Mouse (Mus musculus) limb, embryonic 11.5 days (tissue): ENCODE results near the gene Calhm2. TPM values are rescaled to one million over a fixed set of nuclear protein-coding genes. Genes with fewer than 3 reads are reported as not detected.

Experiments used
- ATAC-seq: fragments of 200-750 bp; cut with Nextera tagmentation; 2 replicates; pipeline ENCODE4 v1.8.0; 2017; ENCODE audit warnings: low read depth; ENCODE audit not compliant: insufficient number of reproducible peaks, low FRiP score, low TSS enrichment
- DNase-seq: peaks from one replicate; pipeline ENCODE4 v3.0.0-alpha.2; 2015; ENCODE audit warnings: low spot score
- H3K27ac ChIP-seq: fragments of 300-500 bp; sonication (generic); replicated peaks from 2 replicates; pipeline ENCODE4 v1.5.1; 2014; ENCODE audit warnings: low read depth, mild to moderate bottlenecking, low read length
- H3K27me3 ChIP-seq: fragments of 300-500 bp; sonication (generic); 2 replicates; pipeline ENCODE4 v1.6.1; 2014; ENCODE audit warnings: mild to moderate bottlenecking, low read length, mixed read lengths; ENCODE audit not compliant: control insufficient read depth, insufficient read depth
- H3K36me3 ChIP-seq: fragments of 300-500 bp; sonication (generic); 2 replicates; pipeline ENCODE4 v1.6.1; 2014; ENCODE audit warnings: mild to moderate bottlenecking, low read length, moderate library complexity, mixed read lengths; ENCODE audit not compliant: control insufficient read depth, insufficient read depth
- H3K4me1 ChIP-seq: fragments of 300-500 bp; sonication (generic); 2 replicates; pipeline ENCODE4 v1.6.1; 2014; ENCODE audit warnings: low read length, mixed read lengths; ENCODE audit not compliant: control insufficient read depth, insufficient read depth
- H3K4me2 ChIP-seq: fragments of 300-500 bp; sonication (generic); 2 replicates; pipeline ENCODE4 v1.6.1; 2014; ENCODE audit warnings: low read depth, mild to moderate bottlenecking, moderate library complexity; ENCODE audit not compliant: severe bottlenecking
- H3K4me3 ChIP-seq: fragments of 300-500 bp; sonication (generic); 2 replicates; pipeline ENCODE4 v1.5.1; 2014; ENCODE audit warnings: low read depth, low read length
- H3K9ac ChIP-seq: fragments of 300-500 bp; sonication (generic); 2 replicates; pipeline ENCODE4 v1.6.1; 2014; ENCODE audit warnings: mild to moderate bottlenecking, low read length
- H3K9me3 ChIP-seq: fragments of 300-500 bp; sonication (generic); 2 replicates; pipeline ENCODE4 v1.6.1; 2016; ENCODE audit warnings: low read length; ENCODE audit not compliant: control insufficient read depth
- WGBS: fragments of 180-500 bp; shearing (Covaris S2); extraction: QIAGEN DNeasy Blood & Tissue Kit; methylation state at CpG from one replicate; pipeline ENCODE4 v1.1.7; 2014; 5-methylcytosine and 5-hydroxymethylcytosine counted together
- polyA plus RNA-seq: library from polyadenylated mRNA; unstranded; fragments of >200 nt; fragmentation: Nextera tagmentation; extraction: Ambion mirVana; gene quantifications from 2 replicates; pipeline ENCODE4 v1.2.1, GENCODE M21; 2014

Gene Calhm2
- polyA plus RNA-seq, 1 experiment from 2014 or later: 1.6 TPM

DNA sequence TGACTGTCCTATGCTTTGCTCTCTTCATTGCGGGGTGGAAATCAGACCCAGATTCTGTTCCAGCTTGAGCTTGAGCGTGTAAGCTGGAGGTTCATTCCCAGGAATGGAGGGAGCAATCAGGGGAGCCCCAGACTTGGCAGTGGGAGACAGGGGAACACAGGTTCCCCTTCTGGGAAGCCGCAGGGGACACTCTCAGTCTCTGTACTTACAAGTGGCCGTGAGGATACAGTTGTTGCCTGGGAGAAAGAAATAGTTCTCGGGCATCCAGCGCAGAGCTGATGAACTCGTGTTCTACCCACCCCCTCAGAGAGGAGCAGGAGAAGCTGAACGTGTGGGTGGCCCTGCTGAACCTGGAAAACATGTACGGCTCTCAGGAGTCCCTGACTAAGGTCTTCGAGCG, 9.3 kb downstream of the Calhm2 start:
- Histone ChIP-seq H3K9ac (no peak overlapping the region), H3K36me3 (peaks cover 32% of the 10 kb centered on the region), H3K27me3 (no peaks in the 10 kb centered on the region), H3K4me3 (no peak overlapping the region), H3K9me3 (no peaks in the 10 kb centered on the region), H3K4me2 (no peak overlapping the region), H3K27ac (no peak overlapping the region), H3K4me1 (no peaks in the 10 kb centered on the region)
- no peak for DNase-seq
- 90% methylated on average over 11 of the region's 11 CpGs for WGBS
- ATAC-seq: no peak

GRCm38 (mm10) chr19:47128164-47128563, 9.9 kb downstream of the Calhm2 start:
- no peaks in the 10 kb centered on the region for H3K27me3 ChIP-seq
- H3K36me3 ChIP-seq: peaks cover 32% of the 10 kb centered on the region
- H3K9ac ChIP-seq: no peak overlapping the region
- WGBS: 94% methylated on average over 10 of the region's 10 CpGs
- no peak for ATAC-seq
- no peak overlapping the region for H3K4me3 ChIP-seq
- H3K27ac ChIP-seq: no peak overlapping the region
- H3K4me1 ChIP-seq: no peaks in the 10 kb centered on the region
- H3K9me3 ChIP-seq: no peaks in the 10 kb centered on the region
- H3K4me2 ChIP-seq: no peak overlapping the region
- DNase-seq: no peak

- Histone ChIP-seq H3K27me3 (no peaks in the 10 kb centered on the region), H3K36me3 (peaks cover 25% of the 10 kb centered on the region), H3K4me1 (no peaks in the 10 kb centered on the region), H3K27ac (no peak overlapping the region), H3K4me2 (no peak overlapping the region), H3K9ac (no peak overlapping the region), H3K4me3 (no peak overlapping the region), H3K9me3 (no peaks in the 10 kb centered on the region)
- DNase-seq (peak; percentile 60), ATAC-seq (no peak)
- WGBS: 31% methylated on average over 2 of the region's 2 CpGs
Measured at GRCm38 (mm10) chr19:47122802-47123201, 15.3 kb downstream of the Calhm2 start.

- DNase-seq (no peak), ATAC-seq (no peak)
- no peak overlapping the region for H3K27ac ChIP-seq
- WGBS: 43% methylated on average over 4 of the region's 4 CpGs
- no peaks in the 10 kb centered on the region for H3K27me3 ChIP-seq
- H3K4me3 ChIP-seq: no peak overlapping the region
- no peaks in the 10 kb centered on the region for H3K4me1 ChIP-seq
- no peak overlapping the region for H3K4me2 ChIP-seq
- H3K36me3 ChIP-seq: peaks cover 23% of the 10 kb centered on the region
- no peak overlapping the region for H3K9ac ChIP-seq
- no peaks in the 10 kb centered on the region for H3K9me3 ChIP-seq
Measured at GRCm38 (mm10) chr19:47121054-47121453, 17.0 kb downstream of the Calhm2 start.

DNA sequence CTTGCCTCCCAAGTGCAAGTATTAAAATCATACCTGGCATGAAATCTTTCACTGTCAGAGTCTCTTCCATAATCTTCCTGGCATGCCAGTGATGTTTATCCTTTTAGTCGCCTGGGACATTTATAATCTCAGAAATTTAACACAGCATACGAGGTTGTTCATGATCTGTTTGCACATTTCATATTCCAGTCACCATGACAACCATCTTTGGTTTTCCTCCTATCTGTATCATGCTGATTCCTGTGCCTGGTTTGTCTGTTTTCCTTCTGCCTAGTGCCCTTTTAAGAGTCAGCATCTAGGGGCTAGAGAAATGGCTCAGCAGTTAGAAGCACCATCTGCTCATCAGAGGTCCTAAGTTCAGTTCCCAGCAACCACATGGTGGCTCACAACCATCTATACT, 19.5 kb downstream of the Calhm2 start:
- H3K4me2 ChIP-seq: no peak overlapping the region
- H3K27ac ChIP-seq: no peak overlapping the region
- WGBS: 88% methylated on average over 2 of the region's 2 CpGs
- peaks cover 16% of the 10 kb centered on the region for H3K36me3 ChIP-seq
- H3K4me3 ChIP-seq: no peak overlapping the region
- DNase-seq: no peak
- no peaks in the 10 kb centered on the region for H3K27me3 ChIP-seq
- no peak for ATAC-seq
- H3K9ac ChIP-seq: no peak overlapping the region
- H3K9me3 ChIP-seq: no peaks in the 10 kb centered on the region
- H3K4me1 ChIP-seq: no peaks in the 10 kb centered on the region

DNA sequence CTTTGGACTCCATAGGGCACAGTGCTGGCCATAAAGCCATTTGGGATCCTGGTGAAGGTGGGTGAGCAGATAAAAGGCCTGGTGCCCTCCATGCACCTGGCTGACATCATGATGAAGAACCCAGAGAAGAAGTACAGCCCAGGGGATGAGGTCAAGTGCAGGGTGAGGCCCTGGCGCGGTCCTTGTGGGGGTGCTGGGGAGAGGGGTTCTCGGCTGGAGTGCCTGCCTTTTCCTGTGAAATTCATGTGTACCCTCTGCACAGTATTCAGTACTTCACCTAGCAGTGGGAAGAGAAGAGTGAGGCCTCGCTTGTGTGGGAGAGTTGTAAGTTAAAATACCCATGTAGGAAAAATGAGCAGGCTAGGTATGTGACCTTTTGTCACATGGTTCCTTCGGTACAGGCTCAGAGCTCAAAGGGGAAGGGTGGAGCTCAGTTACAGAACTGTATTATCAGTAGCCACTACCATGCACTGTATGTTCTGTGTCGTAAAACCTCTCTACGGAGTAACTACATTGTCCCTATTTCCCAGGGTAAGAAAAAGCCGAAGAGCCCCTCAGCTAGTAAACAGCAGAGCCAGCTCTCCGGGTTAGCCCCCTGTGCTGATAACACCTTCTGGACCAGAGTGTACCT, 33.3 kb downstream of the Calhm2 start:
- H3K36me3 ChIP-seq: peaks cover 45% of the 10 kb centered on the region
- no peaks in the 10 kb centered on the region for H3K27me3 ChIP-seq
- no peak overlapping the region for H3K9ac ChIP-seq
- no peak for DNase-seq
- 94% methylated on average over 9 of the region's 9 CpGs for WGBS
- no peak overlapping the region for H3K4me2 ChIP-seq
- H3K9me3 ChIP-seq: no peaks in the 10 kb centered on the region
- no peaks in the 10 kb centered on the region for H3K4me1 ChIP-seq
- H3K27ac ChIP-seq: no peak overlapping the region
- no peak overlapping the region for H3K4me3 ChIP-seq
- ATAC-seq: no peak

GRCm38 (mm10) chr19:47101080-47101479, 37.0 kb downstream of the Calhm2 start:
- H3K27me3 ChIP-seq: no peaks in the 10 kb centered on the region
- no peaks in the 10 kb centered on the region for H3K9me3 ChIP-seq
- H3K4me3 ChIP-seq: no peak overlapping the region
- no peak for DNase-seq
- 89% methylated on average over 5 of the region's 5 CpGs for WGBS
- H3K4me2 ChIP-seq: no peak overlapping the region
- H3K9ac ChIP-seq: no peak overlapping the region
- ATAC-seq: no peak
- H3K36me3 ChIP-seq: peaks cover 30% of the 10 kb centered on the region; the same call in 1 of the 2 replicates
- no peak overlapping the region for H3K27ac ChIP-seq
- H3K4me1 ChIP-seq: no peaks in the 10 kb centered on the region

DNA sequence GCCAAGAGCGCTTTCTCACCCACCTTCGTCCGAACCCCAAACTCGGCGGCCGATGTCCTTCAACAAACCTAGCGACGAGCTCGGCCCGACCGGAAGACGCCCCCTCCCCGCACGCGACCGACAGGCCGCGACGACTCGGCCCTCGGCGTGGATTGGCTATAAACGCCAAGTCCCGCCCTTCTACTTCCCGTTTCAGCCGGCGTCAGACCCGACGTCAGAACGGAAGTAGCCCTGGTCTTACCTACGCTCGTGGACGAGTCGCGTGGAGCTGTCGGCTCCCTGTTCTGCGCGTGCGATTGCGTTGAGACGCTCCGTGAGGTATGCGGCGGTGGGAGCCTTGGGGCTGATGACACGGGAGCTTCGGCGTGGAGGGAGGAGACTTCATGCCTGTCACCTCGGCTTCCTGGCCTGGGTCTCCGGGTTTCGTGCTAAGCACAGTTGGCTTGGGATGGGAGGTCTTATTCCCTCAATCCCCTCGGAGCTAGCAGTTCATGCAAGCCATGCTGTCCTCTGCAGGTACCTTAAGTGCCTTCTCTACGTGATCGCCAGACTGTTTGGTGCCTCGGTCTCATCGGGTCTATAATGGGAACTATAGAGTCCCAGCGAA, 47.4 kb downstream of the Calhm2 start, which contains the start of the genes Usmg5 and Pdcd11:
TSS of gene Usmg5 (minus strand) at position 98 of the 607 bp plus-strand sequence.
TSS of gene Pdcd11 (plus strand) at position 219 of the 607 bp plus-strand sequence.
- peak; percentile 96 for DNase-seq
- Histone ChIP-seq H3K4me3 (peak within 1 kb of the TSS; percentile 90), H3K4me1 (peaks cover 4% of the 10 kb centered on the region; the same call in 1 of the 2 replicates), H3K27ac (0 out of 2 replicates have a peak within 1 kb of the TSS, but pooled peaks have one; percentile 9), H3K9ac (peak within 1 kb of the TSS; percentile 96), H3K9me3 (no peaks in the 10 kb centered on the region), H3K4me2 (peak within 1 kb of the TSS; percentile 81), H3K27me3 (no peaks in the 10 kb centered on the region), H3K36me3 (peaks cover 6% of the 10 kb centered on the region; the same call in 1 of the 2 replicates)
- peak; percentile 99 for ATAC-seq
- under 1% methylated on average over 56 of the region's 56 CpGs for WGBS
